Mouse (Mus musculus) hindbrain, embryonic 12.5 days (tissue): ENCODE data around the gene 6030468B19Rik. TPM values are rescaled to one million over a fixed set of nuclear protein-coding genes. Genes with fewer than 3 reads are reported as not detected.
"Not testable (repeated sequence)": the region's sequence is repeated elsewhere in the genome, so short reads cannot be mapped to it uniquely, and the experiment has no call there.

ENCODE experiments used
- ATAC-seq: fragments of 200-750 bp; cut with Nextera tagmentation; 2 replicates; pipeline ENCODE4 v1.8.0; 2017; ENCODE audit warnings: moderate TSS enrichment; ENCODE audit not compliant: low FRiP score
- H3K27ac ChIP-seq: fragments of 300-500 bp; sonication (generic); 2 replicates; pipeline ENCODE4 v1.5.1; 2016; ENCODE audit warnings: mild to moderate bottlenecking
- H3K27me3 ChIP-seq: fragments of 300-500 bp; sonication (generic); 2 replicates; pipeline ENCODE4 v1.6.1; 2016; ENCODE audit warnings: mild to moderate bottlenecking
- H3K36me3 ChIP-seq: fragments of 300-500 bp; sonication (generic); 2 replicates; pipeline ENCODE4 v1.6.1; 2016; ENCODE audit warnings: mild to moderate bottlenecking
- H3K4me1 ChIP-seq: fragments of 300-500 bp; sonication (generic); 2 replicates; pipeline ENCODE4 v1.6.1; 2016
- H3K4me2 ChIP-seq: fragments of 300-500 bp; sonication (generic); replicated peaks from 2 replicates; pipeline ENCODE4 v1.6.1; 2016; ENCODE audit warnings: mild to moderate bottlenecking
- H3K4me3 ChIP-seq: fragments of 300-500 bp; sonication (generic); 2 replicates; pipeline ENCODE4 v1.5.1; 2016; ENCODE audit warnings: mild to moderate bottlenecking
- H3K9ac ChIP-seq: fragments of 300-500 bp; sonication (generic); 2 replicates; pipeline ENCODE4 v1.6.1; 2016; ENCODE audit warnings: mild to moderate bottlenecking, moderate library complexity
- H3K9me3 ChIP-seq: fragments of 300-500 bp; sonication (generic); replicated peaks from 2 replicates; pipeline ENCODE4 v1.6.1; 2016; ENCODE audit warnings: mild to moderate bottlenecking
- WGBS: fragments of 180-500 bp; shearing (Covaris S2); methylation state at CpG from one replicate; pipeline ENCODE4 v1.1.7; 2016; 5-methylcytosine and 5-hydroxymethylcytosine counted together
- polyA plus RNA-seq: library from polyadenylated mRNA; unstranded; fragments of >200 nt; fragmentation: Nextera tagmentation; extraction: Ambion mirVana; gene quantifications from 2 replicates; pipeline ENCODE4 v1.2.1, GENCODE M21; 2016

The 6030468B19Rik gene
- polyA plus RNA-seq, 1 experiment from 2014 or later, result 0.67 TPM

GRCm38 (mm10) chr11:117813867-117814266, 16.4 kb downstream of the 6030468B19Rik start:
- Histone ChIP-seq H3K4me1 (peaks cover 17% of the 10 kb centered on the region), H3K27me3 (peaks cover 15% of the 10 kb centered on the region), H3K9ac (no peak overlapping the region), H3K27ac (no peak overlapping the region), H3K9me3 (no peaks in the 10 kb centered on the region), H3K4me2 (no peak overlapping the region), H3K36me3 (peaks cover 33% of the 10 kb centered on the region), H3K4me3 (no peak overlapping the region)
- no peak for ATAC-seq
- WGBS, result 88% methylated on average over 5 of the region's 5 CpGs

GRCm38 (mm10) chr11:117814704-117815366, 17.4 kb downstream of the 6030468B19Rik start:
- no peak overlapping the region for H3K4me2 ChIP-seq
- H3K4me3 ChIP-seq, result no peak overlapping the region
- H3K36me3 ChIP-seq, result peaks cover 34% of the 10 kb centered on the region
- H3K9me3 ChIP-seq, result no peaks in the 10 kb centered on the region
- H3K9ac ChIP-seq, result no peak overlapping the region
- H3K4me1 ChIP-seq, result peaks cover 18% of the 10 kb centered on the region
- ATAC-seq, result no peak
- H3K27me3 ChIP-seq, result peaks cover 5% of the 10 kb centered on the region
- WGBS, result 94% methylated on average over 6 of the region's 6 CpGs
- H3K27ac ChIP-seq, result no peak overlapping the region

- 86% methylated on average over 9 of the region's 9 CpGs for WGBS
- H3K4me3 ChIP-seq, H3K9ac ChIP-seq, H3K9me3 ChIP-seq, ATAC-seq, H3K27me3 ChIP-seq, H3K27ac ChIP-seq, H3K4me1 ChIP-seq, H3K4me2 ChIP-seq: not testable (repeated sequence)
- H3K36me3 ChIP-seq, result peaks cover 34% of the 10 kb centered on the region
These were observed 18.4 kb downstream of the 6030468B19Rik start for GRCm38 (mm10) chr11:117815850-117816249.

- no peak overlapping the region for H3K4me3 ChIP-seq
- no peak for ATAC-seq
- no peak overlapping the region for H3K4me2 ChIP-seq
- H3K9ac ChIP-seq, result no peak overlapping the region
- peaks cover 4% of the 10 kb centered on the region; the same call in 1 of the 2 replicates for H3K4me1 ChIP-seq
- 92% methylated on average over 13 of the region's 13 CpGs for WGBS
- no peaks in the 10 kb centered on the region for H3K27me3 ChIP-seq
- H3K36me3 ChIP-seq, result peaks cover 34% of the 10 kb centered on the region
- no peaks in the 10 kb centered on the region for H3K9me3 ChIP-seq
- H3K27ac ChIP-seq, result no peak overlapping the region
These were observed 19.0 kb downstream of the 6030468B19Rik start for GRCm38 (mm10) chr11:117816389-117816996.

- ATAC-seq, result no peak
- Histone ChIP-seq H3K27ac (peak overlapping the region; percentile 23; the same call in 1 of the 2 replicates), H3K4me2 (no peak overlapping the region), H3K36me3 (peaks cover 24% of the 10 kb centered on the region), H3K4me3 (no peak overlapping the region), H3K4me1 (peaks cover 6% of the 10 kb centered on the region), H3K9ac (no peak overlapping the region), H3K9me3 (no peaks in the 10 kb centered on the region), H3K27me3 (no peaks in the 10 kb centered on the region)
- WGBS, result 74% methylated on average over 8 of the region's 8 CpGs
These were observed 21.6 kb downstream of the 6030468B19Rik start for GRCm38 (mm10) chr11:117819095-117819494.

- no peak overlapping the region for H3K4me2 ChIP-seq
- no peak overlapping the region for H3K27ac ChIP-seq
- H3K4me3 ChIP-seq, result no peak overlapping the region
- H3K27me3 ChIP-seq, result no peaks in the 10 kb centered on the region
- no peak overlapping the region for H3K9ac ChIP-seq
- ATAC-seq, result no peak
- 96% methylated on average over 7 of the region's 7 CpGs for WGBS
- no peaks in the 10 kb centered on the region for H3K9me3 ChIP-seq
- peaks cover 16% of the 10 kb centered on the region for H3K36me3 ChIP-seq
- H3K4me1 ChIP-seq, result peaks cover 13% of the 10 kb centered on the region
These were observed 22.7 kb downstream of the 6030468B19Rik start for GRCm38 (mm10) chr11:117820173-117820572.

GRCm38 (mm10) chr11:117821868-117822267, 24.4 kb downstream of the 6030468B19Rik start:
- WGBS, result 85% methylated on average over 9 of the region's 9 CpGs
- Histone ChIP-seq H3K9ac (no peak overlapping the region), H3K4me3 (no peak overlapping the region), H3K27me3 (no peaks in the 10 kb centered on the region), H3K4me1 (peaks cover 29% of the 10 kb centered on the region), H3K27ac (no peak overlapping the region), H3K36me3 (peaks cover 9% of the 10 kb centered on the region), H3K4me2 (no peak overlapping the region), H3K9me3 (no peaks in the 10 kb centered on the region)
- no peak for ATAC-seq

GRCm38 (mm10) chr11:117822728-117823241, 25.3 kb downstream of the 6030468B19Rik start:
- H3K4me1 ChIP-seq, result peaks cover 31% of the 10 kb centered on the region
- no peak overlapping the region for H3K9ac ChIP-seq
- H3K27me3 ChIP-seq, result no peaks in the 10 kb centered on the region
- no peak overlapping the region for H3K4me3 ChIP-seq
- H3K27ac ChIP-seq, result no peak overlapping the region
- 92% methylated on average over 7 of the region's 7 CpGs for WGBS
- ATAC-seq, result no peak
- no peak overlapping the region for H3K4me2 ChIP-seq
- H3K36me3 ChIP-seq, result peaks cover 9% of the 10 kb centered on the region
- H3K9me3 ChIP-seq, result no peaks in the 10 kb centered on the region

- Histone ChIP-seq H3K27me3 (no peaks in the 10 kb centered on the region), H3K36me3 (peaks cover 9% of the 10 kb centered on the region), H3K9me3 (no peaks in the 10 kb centered on the region), H3K4me3 (no peak overlapping the region), H3K4me1 (peaks cover 37% of the 10 kb centered on the region), H3K4me2 (no peak overlapping the region), H3K9ac (no peak overlapping the region), H3K27ac (no peak overlapping the region)
- 97% methylated on average over 6 of the region's 6 CpGs for WGBS
- no peak for ATAC-seq
These were observed 26.0 kb downstream of the 6030468B19Rik start for GRCm38 (mm10) chr11:117823411-117823810.

GRCm38 (mm10) chr11:117824060-117824969, 26.9 kb downstream of the 6030468B19Rik start:
- H3K27me3 ChIP-seq, result no peaks in the 10 kb centered on the region
- peaks cover 40% of the 10 kb centered on the region for H3K4me1 ChIP-seq
- peak overlapping the region; percentile 57 for H3K9ac ChIP-seq
- peaks cover 6% of the 10 kb centered on the region; the same call in 1 of the 2 replicates for H3K36me3 ChIP-seq
- H3K4me2 ChIP-seq, result peak overlapping the region; percentile 90
- no peak overlapping the region for H3K27ac ChIP-seq
- peak; percentile 78 for ATAC-seq
- no peaks in the 10 kb centered on the region for H3K9me3 ChIP-seq
- H3K4me3 ChIP-seq, result peak overlapping the region; percentile 46
- 26% methylated on average over 23 of the region's 23 CpGs for WGBS

- Histone ChIP-seq H3K27ac (peak within 1 kb of the TSS; percentile 75), H3K27me3 (no peaks in the 10 kb centered on the region), H3K9me3 (no peaks in the 10 kb centered on the region), H3K36me3 (peaks cover 6% of the 10 kb centered on the region; the same call in 1 of the 2 replicates), H3K4me2 (peak within 1 kb of the TSS; percentile 90), H3K4me3 (peak within 1 kb of the TSS; percentile 46), H3K4me1 (peaks cover 39% of the 10 kb centered on the region), H3K9ac (peak within 1 kb of the TSS; percentile 71)
- under 1% methylated on average over 34 of the region's 34 CpGs for WGBS
- ATAC-seq, result peak; percentile 64
These were observed 28.1 kb downstream of the 6030468B19Rik start, which contains the start of the genes Afmid and Tk1 for GRCm38 (mm10) chr11:117825333-117826101. Gene Afmid, plus strand, starts transcription at chr11:117825924. Gene Tk1, minus strand, starts transcription at chr11:117826092.
